Mouse (Mus musculus): ENCODE results near the gene Zfp775. TPM values are rescaled to one million over a fixed set of nuclear protein-coding genes. Genes with fewer than 3 reads are reported as not detected.
"Not testable (repeated sequence)": the region's sequence is repeated elsewhere in the genome, so short reads cannot be mapped to it uniquely, and the experiment has no call there.

Gene Zfp775
- polyA plus RNA-seq, 1 experiment from 2014 or later = 9.8 TPM

GRCm38 (mm10) chr6:48613464-48613863, 11.6 kb downstream of the Zfp775 start:
- H3K4me3 ChIP-seq = no peak overlapping the region
- H3K27ac ChIP-seq = no peak overlapping the region
- H3K9me3 ChIP-seq = no peaks in the 10 kb centered on the region
- H3K36me3 ChIP-seq = peaks cover 37% of the 10 kb centered on the region
- H3K27me3 ChIP-seq = no peaks in the 10 kb centered on the region
- no peak overlapping the region for H3K4me2 ChIP-seq
- no peaks in the 10 kb centered on the region for H3K4me1 ChIP-seq
- ATAC-seq (ENCODE audit: insufficient number of reproducible peaks, insufficient read depth, low FRiP score, low TSS enrichment, low read depth) = no peak
- 86% methylated on average over 4 of the region's 4 CpGs for WGBS
- no peak overlapping the region for H3K9ac ChIP-seq

DNA sequence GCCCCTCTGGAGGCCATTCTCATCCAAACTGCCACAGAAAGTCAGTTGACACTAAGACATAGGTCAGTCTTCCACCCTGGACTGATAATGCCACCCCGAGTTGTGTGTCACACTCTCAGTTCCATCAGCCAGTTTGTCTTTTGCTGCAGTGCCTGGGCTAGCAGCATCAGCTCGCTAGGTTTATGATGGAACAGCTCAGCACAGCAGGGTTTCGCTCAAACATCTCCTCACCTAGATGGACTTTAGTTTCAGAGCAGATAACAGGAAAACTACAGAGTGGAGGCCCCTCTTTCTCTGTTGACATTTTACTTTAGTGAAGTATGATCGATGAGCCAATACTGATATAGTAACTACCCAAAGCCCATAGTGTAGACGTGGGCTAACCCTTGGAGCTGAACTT, 12.9 kb downstream of the Zfp775 start:
- no peaks in the 10 kb centered on the region for H3K9me3 ChIP-seq
- no peak overlapping the region for H3K4me3 ChIP-seq
- H3K36me3 ChIP-seq = peaks cover 47% of the 10 kb centered on the region
- H3K9ac ChIP-seq = no peak overlapping the region
- H3K4me1 ChIP-seq = no peaks in the 10 kb centered on the region
- no peaks in the 10 kb centered on the region for H3K27me3 ChIP-seq
- 92% methylated on average over 5 of the region's 5 CpGs for WGBS
- ATAC-seq (ENCODE audit: insufficient number of reproducible peaks, insufficient read depth, low FRiP score, low TSS enrichment, low read depth) = no peak
- H3K27ac ChIP-seq = no peak overlapping the region
- H3K4me2 ChIP-seq = no peak overlapping the region

- no peak for ATAC-seq (ENCODE audit: insufficient number of reproducible peaks, insufficient read depth, low FRiP score, low TSS enrichment, low read depth)
- 94% methylated on average over 30 of the region's 30 CpGs for WGBS
- Histone ChIP-seq H3K4me1 (no peaks in the 10 kb centered on the region), H3K4me3 (no peak overlapping the region), H3K4me2 (no peak overlapping the region), H3K27me3 (peaks cover 1% of the 10 kb centered on the region; the same call in 1 of the 2 replicates), H3K9ac (no peak overlapping the region), H3K27ac (no peak overlapping the region), H3K9me3 (no peaks in the 10 kb centered on the region), H3K36me3 (peaks cover 47% of the 10 kb centered on the region)
These were observed 18.2 kb downstream of the Zfp775 start for GRCm38 (mm10) chr6:48620031-48620430.

DNA sequence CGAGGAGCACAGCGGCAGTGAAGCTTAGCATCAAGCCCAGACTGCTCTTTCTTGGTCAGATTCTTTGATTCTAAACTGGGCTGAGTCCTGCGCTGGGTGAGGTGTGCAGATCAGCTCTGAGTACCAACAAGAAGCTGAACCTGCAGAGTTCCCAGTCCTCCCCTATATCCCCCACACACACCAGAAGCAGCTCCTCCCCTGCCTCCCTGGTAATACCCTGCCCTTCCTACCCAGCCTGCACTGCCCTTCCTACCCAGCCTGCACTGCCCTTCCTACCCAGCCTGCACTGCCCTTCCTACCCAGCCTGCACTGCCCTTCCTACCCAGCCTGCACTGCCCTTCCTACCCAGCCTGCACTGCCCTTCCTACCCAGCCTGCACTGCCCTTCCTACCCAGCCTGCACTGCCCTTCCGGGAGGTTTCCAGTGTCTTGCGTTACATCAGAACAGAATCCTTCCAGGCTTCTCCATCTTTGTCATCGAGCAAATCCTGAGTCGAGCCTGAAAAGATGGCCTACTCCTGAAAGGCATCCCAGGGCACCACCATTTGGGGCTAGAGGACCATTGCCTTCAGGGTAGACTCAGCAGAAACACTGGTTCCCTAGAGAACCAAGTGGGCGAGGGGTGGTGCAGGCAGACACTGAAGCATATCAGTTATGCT, 20.5 kb downstream of the Zfp775 start:
- not testable (repeated sequence) for ATAC-seq (ENCODE audit: insufficient number of reproducible peaks, insufficient read depth, low FRiP score, low TSS enrichment, low read depth); H3K4me3 ChIP-seq; H3K4me2 ChIP-seq; H3K9me3 ChIP-seq; H3K27ac ChIP-seq; H3K9ac ChIP-seq; H3K4me1 ChIP-seq
- Histone ChIP-seq H3K36me3 (peaks cover 37% of the 10 kb centered on the region), H3K27me3 (peaks cover 22% of the 10 kb centered on the region)
- 88% methylated on average over 8 of the region's 8 CpGs for WGBS

DNA sequence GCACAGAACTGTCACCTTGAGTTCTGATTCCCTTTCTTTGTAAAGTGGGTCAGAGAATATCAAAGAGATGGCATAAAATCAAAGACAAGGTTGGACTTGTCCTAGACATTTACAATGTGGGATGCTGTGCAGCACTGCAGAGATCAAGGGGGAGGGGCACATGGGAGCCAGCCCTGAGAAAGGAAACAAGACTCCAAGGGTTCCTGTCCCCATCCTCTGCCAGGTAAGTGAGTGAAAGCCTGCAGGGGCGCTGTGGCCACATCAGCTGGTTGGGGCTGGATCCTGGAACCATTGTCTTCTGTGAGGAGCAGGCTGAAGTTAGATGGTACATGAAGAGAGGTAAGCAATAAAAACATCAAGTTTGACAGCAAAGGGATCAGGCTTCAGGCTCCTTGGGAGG, 21.6 kb downstream of the Zfp775 start:
- H3K27me3 ChIP-seq = peaks cover 34% of the 10 kb centered on the region

GRCm38 (mm10) chr6:48626464-48626863, 24.6 kb downstream of the Zfp775 start, which contains the start of gene AI854703:
Gene AI854703 (plus strand): TSS chr6:48626764.
- Histone ChIP-seq H3K4me3 (peak within 1 kb of the TSS; percentile 54), H3K9me3 (no peaks in the 10 kb centered on the region), H3K27ac (no peak within 1 kb of the TSS), H3K4me2 (peak within 1 kb of the TSS; percentile 87), H3K4me1 (peaks cover 20% of the 10 kb centered on the region), H3K9ac (peak within 1 kb of the TSS; percentile 71), H3K36me3 (peaks cover 7% of the 10 kb centered on the region; the same call in 1 of the 2 replicates), H3K27me3 (peaks cover 59% of the 10 kb centered on the region)
- ATAC-seq (ENCODE audit: insufficient number of reproducible peaks, insufficient read depth, low FRiP score, low TSS enrichment, low read depth) = no peak
- WGBS = 27% methylated on average over 8 of the region's 8 CpGs

More for the DNA sequence above, 21.6 kb downstream of the Zfp775 start:
- H3K36me3 ChIP-seq = peaks cover 34% of the 10 kb centered on the region
- ATAC-seq (ENCODE audit: insufficient number of reproducible peaks, insufficient read depth, low FRiP score, low TSS enrichment, low read depth) = no peak
- H3K4me3 ChIP-seq = no peak overlapping the region
- H3K4me1 ChIP-seq = peaks cover 12% of the 10 kb centered on the region
- H3K9me3 ChIP-seq = no peaks in the 10 kb centered on the region
- H3K4me2 ChIP-seq = no peak overlapping the region
- no peak overlapping the region for H3K27ac ChIP-seq
- no peak overlapping the region for H3K9ac ChIP-seq
- 38% methylated on average over 1 of the region's 1 CpGs for WGBS

DNA sequence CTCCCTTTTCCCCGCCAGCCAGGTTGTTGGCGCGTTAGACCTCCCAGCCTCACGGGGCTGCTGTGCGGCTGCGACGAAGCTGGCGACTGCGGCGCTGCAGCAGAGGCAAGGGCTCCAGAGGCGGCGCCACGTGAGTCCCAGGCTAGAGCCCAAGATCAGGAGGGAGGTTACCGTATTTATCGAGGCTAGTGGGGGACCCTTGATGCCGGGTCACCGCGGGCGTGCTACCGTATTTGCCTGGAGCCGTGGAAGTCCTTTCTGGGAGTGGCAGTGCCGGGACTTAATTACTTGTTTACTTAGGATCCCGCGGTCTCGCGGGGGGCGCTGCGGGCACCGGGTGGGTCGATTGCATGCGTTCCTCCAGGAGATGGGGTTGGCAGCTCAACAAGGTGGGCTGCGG, 25.1 kb downstream of the Zfp775 start:
- Histone ChIP-seq H3K4me3 (peak overlapping the region; percentile 54), H3K9ac (peak overlapping the region; percentile 71), H3K27me3 (peaks cover 60% of the 10 kb centered on the region), H3K4me2 (peak overlapping the region; percentile 87), H3K36me3 (peaks cover 2% of the 10 kb centered on the region; the same call in 1 of the 2 replicates), H3K27ac (no peak overlapping the region), H3K9me3 (no peaks in the 10 kb centered on the region), H3K4me1 (peaks cover 20% of the 10 kb centered on the region)
- under 1% methylated on average over 32 of the region's 32 CpGs for WGBS
- ATAC-seq (ENCODE audit: insufficient number of reproducible peaks, insufficient read depth, low FRiP score, low TSS enrichment, low read depth) = no peak

DNA sequence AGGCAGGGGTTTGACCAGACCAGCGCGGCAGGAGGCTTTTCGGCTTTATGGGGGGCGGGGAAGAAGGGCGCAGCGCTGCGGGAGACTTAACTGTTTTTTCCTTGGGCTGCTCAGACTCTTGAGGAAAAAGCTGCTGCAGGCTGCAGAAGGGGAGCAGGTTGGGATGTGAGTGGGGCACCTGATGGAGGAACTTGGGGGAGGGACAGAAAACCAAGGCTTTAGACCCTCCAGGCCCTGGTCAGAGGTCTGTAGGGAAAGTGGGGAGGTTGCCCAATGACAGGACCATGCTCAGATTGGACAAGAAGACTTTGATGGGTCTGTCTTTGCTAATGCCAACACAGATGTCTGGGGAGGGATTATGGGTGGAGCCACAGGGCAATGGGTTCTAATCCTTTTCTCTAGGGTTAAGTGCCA, 25.7 kb downstream of the Zfp775 start:
- peaks cover 62% of the 10 kb centered on the region for H3K27me3 ChIP-seq
- peaks cover 20% of the 10 kb centered on the region for H3K4me1 ChIP-seq
- no peaks in the 10 kb centered on the region for H3K9me3 ChIP-seq
- peak overlapping the region; percentile 87 for H3K4me2 ChIP-seq
- no peak overlapping the region for H3K27ac ChIP-seq
- no peaks in the 10 kb centered on the region for H3K36me3 ChIP-seq
- no peak for ATAC-seq (ENCODE audit: insufficient number of reproducible peaks, insufficient read depth, low FRiP score, low TSS enrichment, low read depth)
- peak overlapping the region; percentile 54 for H3K4me3 ChIP-seq
- 6% methylated on average over 7 of the region's 7 CpGs for WGBS
- peak overlapping the region; percentile 71 for H3K9ac ChIP-seq

- Histone ChIP-seq H3K4me1 (peaks cover 20% of the 10 kb centered on the region), H3K27me3 (peaks cover 62% of the 10 kb centered on the region), H3K4me3 (no peak overlapping the region), H3K9me3 (no peaks in the 10 kb centered on the region), H3K4me2 (no peak overlapping the region), H3K9ac (no peak overlapping the region), H3K27ac (no peak overlapping the region), H3K36me3 (no peaks in the 10 kb centered on the region)
- no peak for ATAC-seq (ENCODE audit: insufficient number of reproducible peaks, insufficient read depth, low FRiP score, low TSS enrichment, low read depth)
- WGBS = 84% methylated on average over 3 of the region's 3 CpGs
These were observed 26.5 kb downstream of the Zfp775 start for GRCm38 (mm10) chr6:48628377-48628776.

GRCm38 (mm10) chr6:48628808-48629660, 27.2 kb downstream of the Zfp775 start:
- peak overlapping the region; percentile 92 for H3K4me2 ChIP-seq
- 8% methylated on average over 54 of the region's 54 CpGs for WGBS
- H3K4me1 ChIP-seq = peaks cover 20% of the 10 kb centered on the region
- no peaks in the 10 kb centered on the region for H3K9me3 ChIP-seq
- H3K27ac ChIP-seq = no peak overlapping the region
- no peak for ATAC-seq (ENCODE audit: insufficient number of reproducible peaks, insufficient read depth, low FRiP score, low TSS enrichment, low read depth)
- no peaks in the 10 kb centered on the region for H3K36me3 ChIP-seq
- H3K9ac ChIP-seq = peak overlapping the region; percentile 70
- peaks cover 62% of the 10 kb centered on the region for H3K27me3 ChIP-seq
- H3K4me3 ChIP-seq = peak overlapping the region; percentile 51

DNA sequence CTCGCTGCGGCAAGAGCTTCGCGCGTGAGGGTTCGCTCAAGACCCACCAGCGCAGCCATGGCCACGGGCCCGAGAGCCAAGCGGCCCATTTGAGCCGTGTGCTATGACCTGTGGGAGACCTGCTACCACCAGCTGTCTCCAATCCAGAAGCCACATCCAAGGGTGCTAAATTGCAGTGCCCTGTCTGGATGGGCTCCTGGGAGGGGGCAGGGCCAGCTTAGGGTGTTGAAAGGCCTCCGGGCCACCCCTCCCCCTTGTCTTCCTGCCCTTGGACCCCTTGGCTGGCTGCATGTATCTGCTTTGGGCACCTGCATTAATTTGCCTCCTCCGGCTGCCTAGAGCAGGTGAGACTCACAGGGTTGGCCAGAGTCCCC, 27.8 kb downstream of the Zfp775 start:
- H3K9me3 ChIP-seq = no peaks in the 10 kb centered on the region
- peaks cover 20% of the 10 kb centered on the region for H3K4me1 ChIP-seq
- peak overlapping the region; percentile 70 for H3K9ac ChIP-seq
- peak overlapping the region; percentile 92 for H3K4me2 ChIP-seq
- H3K4me3 ChIP-seq = peak overlapping the region; percentile 51
- peaks cover 62% of the 10 kb centered on the region for H3K27me3 ChIP-seq
- no peaks in the 10 kb centered on the region for H3K36me3 ChIP-seq
- no peak overlapping the region for H3K27ac ChIP-seq
- no peak for ATAC-seq (ENCODE audit: insufficient number of reproducible peaks, insufficient read depth, low FRiP score, low TSS enrichment, low read depth)
- WGBS = 23% methylated on average over 13 of the region's 13 CpGs

DNA sequence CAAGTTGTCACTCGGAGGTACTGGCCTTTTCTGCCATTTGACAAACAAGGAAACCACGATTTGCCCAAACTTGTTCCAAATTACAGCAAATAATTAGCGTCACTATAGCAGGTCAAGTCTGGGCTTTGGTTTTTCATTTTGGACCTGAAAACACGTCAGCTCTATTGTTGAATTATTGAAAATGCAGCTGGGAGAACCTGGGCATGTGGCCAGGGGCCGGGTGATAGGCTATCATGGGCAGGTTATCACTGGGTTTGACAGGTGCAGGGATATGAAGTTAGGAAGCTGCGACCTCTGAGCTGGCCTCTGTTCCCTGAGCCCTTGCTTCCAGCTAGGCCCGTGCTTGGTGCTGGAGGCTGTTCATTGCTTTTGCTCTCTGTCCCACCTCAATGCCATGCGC, 29.0 kb downstream of the Zfp775 start:
- no peak for ATAC-seq (ENCODE audit: insufficient number of reproducible peaks, insufficient read depth, low FRiP score, low TSS enrichment, low read depth)
- no peaks in the 10 kb centered on the region for H3K36me3 ChIP-seq
- 84% methylated on average over 8 of the region's 8 CpGs for WGBS
- peaks cover 20% of the 10 kb centered on the region for H3K4me1 ChIP-seq
- H3K27ac ChIP-seq = no peak overlapping the region
- peaks cover 53% of the 10 kb centered on the region for H3K27me3 ChIP-seq
- H3K9me3 ChIP-seq = no peaks in the 10 kb centered on the region
- H3K4me2 ChIP-seq = no peak overlapping the region
- no peak overlapping the region for H3K4me3 ChIP-seq
- H3K9ac ChIP-seq = no peak overlapping the region

All from embryonic facial prominence, embryonic 13.5 days (tissue).